Mouse (Mus musculus): ENCODE measurements at regions not wholly inside any gene's neighbourhood (a gene's known extent, or its start where the extent isn't known, plus 50 kb on each side); places are given as distances from the start of the nearest gene placed in this dataset.

DNA sequence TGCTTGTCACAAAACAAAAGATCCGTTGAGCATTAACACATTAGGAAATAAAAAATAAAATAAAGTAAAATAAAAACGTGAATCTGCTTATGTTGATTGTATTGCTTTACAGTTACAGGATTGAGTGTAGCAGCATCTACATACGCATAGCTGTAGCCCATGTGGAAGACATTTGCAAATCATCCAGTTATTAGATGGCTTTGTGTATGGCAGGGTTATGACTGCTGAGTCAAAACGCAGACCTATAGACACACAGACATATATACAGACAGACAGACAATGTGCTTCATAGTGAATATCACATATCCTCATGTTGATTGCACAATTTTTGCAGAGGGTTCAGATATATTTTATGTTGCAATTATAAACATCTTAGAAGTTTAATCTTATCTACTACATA lies 64.5 kb downstream of the Gm11146 start:
- no peak for DNase-seq

DNA sequence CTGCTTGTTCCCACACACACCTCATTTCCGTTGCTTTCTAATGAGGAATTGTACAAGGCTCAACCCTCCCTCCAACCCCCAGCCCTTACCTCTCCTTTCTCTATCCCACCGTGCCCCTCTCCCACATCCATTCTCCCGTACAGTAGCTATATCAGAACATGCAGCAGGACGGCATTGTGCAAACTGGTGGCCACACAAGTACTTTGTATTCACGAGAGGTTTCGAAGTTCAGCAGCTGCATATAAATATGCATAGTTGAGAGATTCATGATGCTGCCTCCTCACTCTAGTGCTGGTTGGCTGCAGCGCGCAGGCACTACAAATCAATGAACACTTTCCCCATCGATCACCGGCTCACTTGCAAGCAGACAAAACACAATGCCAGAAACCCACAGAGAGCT lies 65.1 kb downstream of the Gm11146 start:
- DNase-seq, result no peak

DNA sequence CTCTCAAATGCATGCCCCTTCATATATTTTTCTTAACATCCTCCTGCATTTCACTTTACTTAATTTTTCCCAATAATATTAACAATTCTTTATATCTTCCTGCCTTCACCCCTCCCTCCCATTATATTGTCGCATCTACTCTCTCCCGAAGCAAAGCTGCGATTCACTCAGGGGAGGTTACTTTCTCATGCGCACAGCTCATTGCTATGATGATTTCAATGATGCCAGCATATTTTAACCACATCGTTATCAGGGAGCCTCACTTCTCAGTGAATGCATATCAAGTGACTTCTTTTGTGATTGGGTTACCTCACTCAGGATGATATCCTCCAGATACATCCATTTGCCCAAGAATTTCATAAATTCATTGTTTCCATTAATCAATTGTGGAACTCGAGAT lies 65.6 kb downstream of the Gm11146 start:
- DNase-seq, result no peak

DNA sequence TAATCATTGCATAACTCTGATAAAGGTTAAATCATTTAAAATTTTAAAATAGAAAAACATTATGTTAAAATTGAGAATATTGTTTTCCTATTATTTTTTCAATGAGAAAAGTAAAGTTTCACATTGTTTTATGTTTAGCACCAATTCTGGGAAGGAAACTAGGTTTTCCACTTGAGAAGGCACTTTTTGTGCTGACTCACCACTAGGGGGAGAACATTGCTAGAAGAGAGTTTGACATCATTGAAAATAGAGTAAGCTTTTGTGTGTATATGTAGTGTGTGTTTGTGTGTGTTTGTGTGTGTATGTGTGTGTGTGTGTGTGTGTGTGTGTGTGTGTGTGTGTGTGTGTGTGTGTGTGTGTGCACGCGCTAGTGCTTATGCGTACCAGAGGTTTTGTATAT lies 66.9 kb downstream of the Gm11146 start:
- no peak for DNase-seq

DNA sequence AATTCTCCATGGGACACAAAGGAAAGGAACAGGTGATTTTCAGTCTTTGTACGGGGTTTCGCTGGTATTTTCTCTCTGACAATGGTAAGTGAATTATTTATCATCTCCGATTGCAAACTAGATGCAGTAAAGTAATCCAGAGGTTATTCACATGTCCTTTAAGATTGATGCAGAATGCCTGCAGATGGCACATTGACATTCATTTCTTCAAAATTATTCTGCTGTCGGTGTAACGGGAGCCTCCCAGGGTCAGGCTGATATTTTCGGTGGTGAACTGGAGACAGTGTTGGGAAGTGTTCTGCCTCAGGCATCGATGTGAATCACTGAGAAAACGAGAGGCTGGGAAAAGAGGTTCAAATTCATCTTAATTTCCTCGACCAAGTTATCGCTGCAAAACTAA lies 70.3 kb downstream of the Gm11146 start:
- DNase-seq, result no peak

DNA sequence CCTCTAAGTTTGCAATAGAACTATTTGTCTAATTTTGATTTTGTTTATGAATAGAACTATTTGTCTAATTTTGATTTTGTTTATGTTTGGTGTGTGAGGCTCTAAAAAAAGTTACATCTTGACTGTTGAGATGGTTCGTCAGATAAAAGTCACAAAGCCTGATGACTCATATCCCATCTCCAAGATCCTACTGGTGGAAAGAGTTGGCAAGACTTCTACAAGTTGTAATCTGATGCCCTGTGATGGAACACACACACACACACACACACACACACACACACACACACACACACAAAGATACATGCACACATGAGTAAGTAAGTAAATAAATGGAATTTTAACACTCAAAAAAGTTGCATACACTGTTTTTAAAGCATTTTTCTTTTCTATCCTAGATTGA lies 73.9 kb downstream of the Gm11146 start:
- DNase-seq, result no peak

DNA sequence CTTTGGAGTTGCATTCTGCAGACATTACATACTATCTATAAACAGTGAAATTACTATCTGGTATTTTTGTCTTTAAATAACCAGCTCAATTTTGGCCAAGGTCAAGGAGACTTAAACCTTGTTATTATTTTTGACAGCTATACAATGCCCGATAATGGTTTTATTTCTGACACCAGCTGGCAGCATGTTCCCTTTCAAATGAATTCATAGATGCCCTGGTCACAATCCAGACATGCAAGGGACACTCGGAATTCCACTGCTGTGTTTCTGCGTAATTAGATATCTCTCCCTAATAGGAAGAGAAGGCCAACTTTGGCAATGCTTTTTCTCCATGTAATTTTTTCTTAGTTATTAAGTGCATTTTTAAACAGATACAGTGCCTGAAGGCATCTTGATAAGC lies 87.3 kb downstream of the Gm11146 start:
- no peak for DNase-seq

DNA sequence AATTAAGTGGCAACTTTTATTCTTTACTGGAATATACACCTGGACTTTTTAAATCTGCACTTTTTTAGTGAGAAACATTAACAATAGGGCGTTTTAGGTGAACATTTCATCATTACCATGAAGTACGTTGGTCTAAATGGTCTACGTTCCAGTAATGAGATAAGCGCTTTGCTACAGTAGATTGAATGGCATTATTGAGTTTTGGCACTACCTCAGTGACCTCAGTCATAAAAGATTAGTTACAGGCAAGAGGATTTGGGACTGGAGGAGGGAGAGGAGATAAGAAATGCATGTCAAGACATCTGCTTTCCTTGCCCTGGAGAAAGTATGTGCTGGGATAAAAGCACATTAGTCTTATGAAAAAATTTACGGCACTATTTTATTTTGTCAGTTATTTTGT lies 98.3 kb downstream of the Gm11146 start:
- DNase-seq, result no peak

DNA sequence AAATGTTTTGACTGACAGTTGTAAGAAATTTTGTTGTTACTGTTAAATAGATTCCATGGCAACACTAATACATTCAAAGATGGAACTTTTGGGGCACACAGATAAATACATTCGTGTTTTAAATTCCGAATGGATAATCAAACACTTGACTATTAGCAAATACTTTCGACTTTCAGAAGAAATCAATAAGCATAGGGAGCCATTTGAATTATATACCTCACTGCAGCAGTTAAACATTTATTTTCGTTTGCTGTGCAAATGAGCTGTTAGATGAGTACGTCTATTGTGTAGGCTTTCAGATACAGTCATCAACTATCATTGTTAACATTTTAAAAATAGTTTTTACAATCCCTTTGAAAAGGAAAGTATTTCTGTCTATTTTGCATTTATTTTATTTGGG lies 99.0 kb downstream of the Gm11146 start:
- DNase-seq, result no peak

DNA sequence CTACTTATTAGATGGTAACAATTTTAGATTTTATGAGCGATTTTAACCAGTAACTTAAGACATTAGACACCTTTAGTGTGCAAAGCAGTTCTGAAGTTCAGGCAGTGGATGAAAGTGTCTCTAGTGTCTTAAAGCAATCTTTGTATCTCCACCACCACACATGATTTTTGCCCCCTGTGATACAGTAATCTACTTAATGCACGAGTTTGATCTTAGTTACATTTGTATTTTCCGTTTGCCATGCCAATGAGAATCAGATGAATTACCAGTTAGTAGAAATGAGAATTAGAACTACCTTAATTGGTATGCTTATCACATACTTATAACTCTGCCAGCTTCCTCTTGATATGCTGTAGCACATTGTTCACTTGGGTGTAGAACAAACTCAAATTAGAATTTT lies 99.9 kb downstream of the Gm11146 start:
- DNase-seq, result no peak

DNA sequence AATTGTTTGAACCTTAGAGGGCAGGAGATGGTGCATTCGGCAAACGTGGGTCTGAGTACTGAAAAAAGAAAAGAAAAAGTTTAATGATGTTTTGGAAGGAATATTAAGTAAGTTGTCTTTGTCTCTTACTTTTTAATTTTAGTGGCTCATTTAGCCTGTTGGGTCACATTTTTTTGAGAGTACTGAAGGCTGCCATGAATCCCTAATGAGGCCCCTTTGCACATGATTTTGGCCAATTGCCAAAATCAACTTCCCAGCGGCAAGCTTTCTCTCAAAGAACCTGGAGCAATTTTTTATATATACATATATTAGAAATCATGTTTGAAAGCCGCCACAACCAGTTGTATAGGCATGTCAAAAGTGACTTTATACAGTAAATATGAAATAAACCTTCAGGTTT lies 100.9 kb downstream of the Gm11146 start:
- no peak for DNase-seq

DNA sequence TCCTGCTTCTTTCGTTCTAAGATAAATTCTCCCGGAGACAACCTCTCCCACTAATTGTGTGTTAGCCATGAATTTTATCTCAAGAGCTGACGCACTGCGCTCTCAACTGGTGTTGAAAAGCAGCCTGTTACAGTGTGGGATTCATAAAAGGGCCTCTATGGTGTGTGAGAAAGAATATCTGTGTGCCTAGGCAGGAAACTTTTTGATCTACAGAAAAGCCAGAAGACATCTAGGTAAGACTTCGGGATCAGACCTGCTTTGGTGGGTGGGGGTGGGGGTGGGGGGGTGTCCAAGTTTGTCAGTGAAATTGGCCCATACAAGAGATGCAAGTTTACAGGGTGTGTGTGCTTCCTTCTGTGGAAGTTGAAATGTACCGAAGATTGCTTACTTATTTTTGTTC lies 101.5 kb downstream of the Gm11146 start:
- DNase-seq, result no peak

DNA sequence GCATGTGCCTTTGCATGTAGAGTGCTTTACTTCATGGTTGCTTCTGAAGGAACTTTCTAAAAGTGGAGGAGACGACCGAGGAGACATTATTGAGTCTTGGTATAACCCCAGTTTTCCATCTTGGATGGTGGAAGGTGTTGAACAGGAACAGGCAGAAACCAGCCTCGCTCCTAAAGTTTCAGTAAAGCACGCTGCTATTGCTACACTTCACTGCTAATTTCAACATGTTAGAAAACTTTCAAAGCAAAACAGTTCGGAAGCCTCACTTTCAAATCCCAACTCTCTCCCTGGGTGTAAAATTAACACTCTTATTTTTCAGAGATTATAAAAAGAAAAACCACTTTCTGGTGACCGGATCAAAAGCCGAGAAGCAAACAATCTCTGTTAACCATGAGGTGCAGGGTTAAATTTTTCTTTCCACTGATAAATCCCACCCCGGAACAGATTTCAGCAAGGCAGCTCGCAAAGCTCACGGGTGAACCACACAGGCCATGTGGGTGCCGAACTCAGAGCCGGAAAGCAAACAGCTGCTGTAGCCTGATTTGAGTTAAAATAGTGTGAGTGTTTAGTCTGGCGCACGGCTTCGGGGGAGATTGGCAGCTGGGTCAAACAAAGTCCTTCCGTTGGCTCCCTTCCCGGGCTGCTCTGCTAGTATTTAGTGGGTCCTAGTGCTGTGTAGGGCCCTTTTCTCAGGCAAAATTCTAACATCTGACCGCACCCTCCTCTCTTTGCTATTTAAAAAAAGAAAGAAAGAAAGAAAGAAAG lies 102.2 kb downstream of the Gm11146 start:
- DNase-seq, result peak; percentile 3 to 11

DNA sequence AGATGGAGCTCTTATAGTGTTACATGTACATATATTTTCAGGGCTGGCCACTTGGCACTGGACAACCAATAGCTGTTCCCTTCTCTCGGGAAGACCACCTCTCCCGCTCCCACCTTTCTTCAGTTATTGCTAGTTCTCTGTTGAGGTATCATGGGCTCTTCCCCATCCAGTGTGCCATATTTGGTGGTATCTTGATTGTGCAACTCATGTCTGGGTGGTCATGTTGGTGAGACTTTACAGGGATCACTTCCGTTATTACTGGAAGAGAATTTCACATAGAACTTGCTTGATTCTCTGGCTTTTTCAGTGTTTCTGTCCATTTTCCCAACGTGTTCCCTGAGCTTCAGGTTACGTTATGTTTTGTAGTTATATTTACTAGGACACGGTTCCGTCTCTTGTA lies 106.6 kb downstream of the Gm11146 start:
- DNase-seq, result no peak

DNA sequence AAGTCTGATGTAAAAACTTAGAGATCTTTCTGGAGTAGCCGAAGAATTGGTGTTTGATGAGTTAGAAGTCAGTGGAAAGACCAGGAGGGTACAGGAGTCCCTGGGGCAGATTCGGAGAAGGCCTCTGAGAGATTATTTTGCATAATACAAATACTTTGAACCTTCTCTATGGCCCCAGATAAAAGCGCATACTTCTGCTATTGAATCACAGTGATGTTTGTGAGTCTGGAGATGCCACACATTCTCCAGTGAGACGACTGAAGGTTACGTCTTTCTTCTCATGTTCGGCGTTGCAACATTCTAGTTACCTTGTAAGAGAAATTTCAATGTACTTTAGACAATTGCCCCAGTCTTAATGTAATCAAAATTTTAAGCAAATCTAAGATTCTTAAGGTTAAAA lies 107.9 kb downstream of the Gm11146 start:
- no peak for DNase-seq

DNA sequence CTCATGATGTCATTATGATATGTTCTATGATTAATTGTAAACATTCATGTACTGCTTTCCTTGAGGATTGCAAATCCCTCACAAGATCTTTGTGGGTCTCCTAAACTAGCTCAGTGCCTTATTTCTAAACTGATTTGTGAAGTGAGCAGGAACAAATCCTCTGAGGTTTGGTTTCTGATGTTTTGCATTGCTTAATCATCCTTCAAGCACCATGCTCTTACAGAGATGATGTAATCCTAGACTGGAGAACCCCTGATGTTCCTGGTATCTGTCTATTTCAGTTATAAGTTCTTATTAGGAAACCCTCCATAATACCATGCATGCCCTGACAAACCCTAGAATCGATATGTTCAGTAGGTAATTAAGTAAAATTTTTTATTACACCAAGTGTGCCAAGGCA lies 113.7 kb downstream of the Gm11146 start:
- DNase-seq, result no peak

DNA sequence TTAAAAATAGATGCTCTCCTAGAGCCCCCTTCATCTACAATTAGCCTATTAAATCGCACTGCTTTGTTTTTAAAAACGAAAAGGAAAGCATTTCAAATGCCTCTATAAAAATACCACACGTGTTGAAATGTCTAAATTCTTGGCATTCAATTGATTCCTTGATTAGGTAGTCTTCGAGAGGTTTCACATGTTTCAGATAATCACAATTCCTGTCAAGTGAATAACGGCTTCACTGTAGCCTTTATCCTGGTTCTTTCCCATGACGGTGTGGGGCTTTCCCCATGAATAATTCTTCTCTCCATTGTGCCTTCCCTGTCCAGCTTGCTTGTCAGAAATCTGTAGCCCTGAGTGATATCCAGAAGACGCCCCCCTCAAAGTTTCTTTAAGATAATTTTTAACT lies 122.1 kb downstream of the Gm11146 start:
- no peak for DNase-seq

DNA sequence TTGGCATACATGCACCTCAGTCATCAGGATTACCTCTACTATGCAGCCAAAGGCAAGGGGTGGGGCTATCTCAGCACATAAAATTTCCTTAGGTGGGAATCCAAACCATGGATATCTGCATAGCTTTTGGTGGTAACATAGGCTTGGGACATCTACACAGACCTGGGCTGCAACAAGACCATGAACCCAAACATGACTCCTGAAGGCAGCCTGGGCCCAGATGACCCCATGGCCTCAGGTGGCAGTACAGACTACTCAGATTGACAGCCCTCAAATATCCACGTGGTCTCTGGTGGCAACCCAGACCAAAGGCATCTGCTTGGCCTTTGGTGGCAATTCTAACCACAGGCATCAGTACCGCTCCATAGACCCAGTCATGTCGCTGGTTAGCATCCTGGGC lies 130.0 kb downstream of the Gm11146 start:
- DNase-seq, result no peak

DNA sequence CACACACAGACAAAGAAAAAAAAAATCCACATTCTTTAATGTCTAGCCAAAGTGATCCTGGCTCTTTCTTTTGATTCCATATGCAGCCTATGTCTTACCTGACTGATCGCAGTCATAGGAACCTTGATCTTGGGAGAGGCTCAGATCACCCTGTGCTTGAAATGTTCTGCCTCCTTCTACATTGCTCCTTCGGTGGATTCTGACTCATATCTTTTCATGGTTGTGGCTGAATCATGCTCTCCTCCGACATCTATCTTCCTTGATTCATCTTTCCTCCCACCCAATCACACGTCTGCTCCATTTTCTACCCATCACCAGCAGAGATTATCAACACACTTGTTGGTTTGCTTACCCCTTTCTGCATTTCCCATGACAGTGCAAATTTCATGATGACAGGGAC lies 132.0 kb downstream of the Gm11146 start:
- no peak for DNase-seq

DNA sequence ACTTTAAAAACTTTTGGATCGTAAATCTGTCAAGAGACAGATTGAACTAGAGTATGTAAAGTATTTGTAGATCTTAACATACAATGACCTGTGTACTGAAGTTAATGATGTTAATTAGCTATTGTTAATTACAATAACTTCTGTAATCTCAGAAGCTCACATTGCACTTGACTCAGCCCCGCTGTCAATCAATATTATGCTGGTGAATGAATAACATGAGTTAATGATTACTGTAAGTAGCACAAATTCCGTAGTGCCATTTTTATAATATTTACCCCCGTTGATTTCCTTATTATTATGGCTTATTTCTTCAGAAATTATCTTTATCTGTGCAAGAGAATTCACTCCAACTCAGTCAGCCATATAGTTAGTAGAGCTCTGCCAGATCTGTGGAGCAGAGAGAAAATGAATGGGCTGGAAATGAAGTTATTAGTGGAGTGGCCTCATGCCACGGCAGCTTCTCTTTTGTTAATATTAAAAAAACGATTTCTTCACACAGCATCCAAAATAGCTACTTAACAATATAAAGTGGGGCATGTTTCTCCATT lies 132.5 kb downstream of the Gm11146 start:
- DNase-seq, result no peak

DNA sequence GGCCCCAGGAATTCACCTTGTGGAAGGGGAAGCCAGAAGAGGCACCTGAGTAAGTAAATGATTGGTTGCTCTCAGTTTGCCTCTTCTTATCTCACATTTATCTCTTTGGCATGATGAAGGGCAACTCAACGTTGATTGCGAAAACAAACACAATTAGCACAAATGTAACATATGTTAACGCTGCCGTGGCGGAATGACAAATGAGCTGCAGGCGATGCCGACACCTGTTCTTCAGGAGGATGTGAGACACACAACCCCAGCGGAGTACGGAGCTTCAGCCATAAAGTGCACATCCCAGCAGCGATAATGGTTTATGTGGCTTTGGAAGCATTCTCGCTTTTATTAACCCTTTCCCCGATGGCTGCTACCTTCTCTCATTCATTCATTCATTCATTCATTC lies 134.7 kb downstream of the Gm11146 start:
- no peak for DNase-seq

DNA sequence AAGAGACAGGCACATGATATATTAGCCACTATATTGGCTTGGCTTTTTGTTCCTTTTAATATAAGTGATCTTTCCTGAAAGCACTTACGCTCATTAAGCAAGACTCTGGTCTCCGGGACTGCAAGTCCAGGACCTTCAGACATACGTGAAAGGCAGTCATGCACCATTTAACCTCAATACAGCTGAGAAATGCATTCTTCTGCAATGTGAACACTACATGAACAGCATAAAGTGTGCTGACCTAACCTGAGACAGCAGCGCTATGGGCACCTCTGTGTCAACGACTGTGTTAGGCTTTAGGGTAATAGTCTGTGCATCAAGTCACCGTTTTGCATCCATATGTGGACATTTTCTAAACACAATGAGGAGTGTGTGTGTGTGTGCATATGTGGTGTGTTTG lies 137.3 kb downstream of the Gm11146 start:
- DNase-seq, result no peak

DNA sequence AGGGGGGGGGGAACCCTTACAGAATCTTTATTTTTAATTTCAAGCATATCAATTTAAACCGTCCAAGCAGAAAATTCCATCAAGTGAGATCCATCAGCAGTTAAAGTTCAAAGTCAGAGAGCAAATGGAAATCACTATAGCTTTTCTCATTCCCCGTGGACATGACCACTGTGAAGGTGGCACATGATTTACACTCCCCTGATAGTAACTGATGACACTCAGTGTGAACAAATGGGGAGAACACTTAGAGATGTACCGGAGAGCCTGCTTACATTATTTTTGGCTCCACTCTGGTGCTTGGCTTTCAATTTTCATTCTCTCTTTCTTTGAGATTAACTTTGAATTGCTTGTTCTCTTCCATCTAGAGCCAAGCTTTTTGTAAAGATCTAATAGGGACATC lies 140.0 kb downstream of the Gm11146 start:
- no peak for DNase-seq

DNA sequence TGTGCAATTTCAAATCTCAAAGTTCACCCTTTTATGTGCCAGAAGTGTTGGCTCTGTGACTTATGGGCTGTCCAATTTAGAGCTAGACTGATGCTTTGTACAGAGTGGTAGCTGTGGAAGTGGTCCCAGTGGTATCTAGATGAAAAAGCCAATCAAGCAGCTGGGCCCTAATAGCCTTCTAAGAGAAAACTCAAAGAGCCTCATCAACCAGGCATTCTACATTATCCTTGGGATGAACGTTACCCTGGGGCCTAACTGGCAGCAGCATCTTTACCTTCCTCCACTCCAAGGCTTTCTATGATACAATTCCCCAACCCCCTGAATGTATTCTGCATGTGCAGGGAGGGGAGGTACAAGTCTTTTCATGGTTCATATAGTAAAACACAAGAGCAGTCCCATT lies 140.4 kb downstream of the Gm11146 start:
- no peak for DNase-seq

DNA sequence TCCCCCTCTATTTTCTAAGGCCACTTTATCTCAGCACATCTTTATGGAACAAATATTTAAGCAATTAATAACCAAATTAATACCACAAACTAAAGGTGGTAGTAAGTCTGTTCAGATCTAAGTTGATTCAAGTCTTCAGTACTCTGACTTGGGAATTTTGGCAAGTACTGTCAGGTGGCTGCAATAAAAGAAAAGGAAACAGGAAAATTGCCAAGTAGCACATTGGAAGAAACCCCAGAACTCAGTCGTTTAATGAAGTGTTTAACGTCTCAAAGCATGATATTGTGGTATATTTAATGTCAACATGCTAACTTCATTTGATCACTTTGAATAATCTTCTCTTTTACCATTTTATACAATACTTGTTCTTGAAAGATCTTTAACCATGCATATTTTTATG lies 142.2 kb downstream of the Gm11146 start:
- no peak for DNase-seq

Measured in thymus, postnatal 36 days (tissue).